Mouse (Mus musculus) spleen, postnatal 4 days (tissue): ENCODE measurements around the gene Ces1d.

Experiments
- DNase-seq, 2 experiments: peaks; one replicate each; pipeline ENCODE4 v3.0.0; 2022; ENCODE audit warnings: low spot score in 2 of 2

Ces1d gene

GRCm38 (mm10) chr8:93140696-93141095 is 56.9 kb downstream of the Ces1d start:
- DNase-seq, result no peak

GRCm38 (mm10) chr8:93132196-93132595 is 65.4 kb downstream of the Ces1d start:
- DNase-seq, result no peak

GRCm38 (mm10) chr8:93131233-93131980 is 66.2 kb downstream of the Ces1d start, which contains the start of gene Ces1c:
Gene Ces1c (minus strand): TSS chr8:93131283.
- DNase-seq, result no peak

GRCm38 (mm10) chr8:93126476-93126875 is 71.2 kb downstream of the Ces1d start:
- no peak for DNase-seq

- DNase-seq, result no peak
Observed at GRCm38 (mm10) chr8:93122005-93122404, 75.6 kb downstream of the Ces1d start.
